Mouse (Mus musculus) embryonic stem cell, embryonic (primary cell): Measurements from ENCODE around the gene Nebl.

Experiments used
- CTCF ChIA-PET, 4 experiments: fragments of 300-600 bp in 2 of 4; fragments of 350-600 bp in 2 of 4; sonication (Branson Sonifier 250); formaldehyde crosslinking; loops; one replicate each; lab custom pipeline; 2022; ENCODE audit warnings: inconsistent platforms in 2 of 4; lab: Charles Lee
- POLR2A ChIA-PET, 4 experiments: fragments of 300-600 bp in 2 of 4; fragments of 350-600 bp in 2 of 4; sonication (Branson Sonifier 250); formaldehyde crosslinking; loops; one replicate each; lab custom pipeline; 2022; ENCODE audit warnings: antibody characterized with exemption in 4 of 4, inconsistent platforms in 1 of 4; lab: Charles Lee

Gene Nebl

DNA sequence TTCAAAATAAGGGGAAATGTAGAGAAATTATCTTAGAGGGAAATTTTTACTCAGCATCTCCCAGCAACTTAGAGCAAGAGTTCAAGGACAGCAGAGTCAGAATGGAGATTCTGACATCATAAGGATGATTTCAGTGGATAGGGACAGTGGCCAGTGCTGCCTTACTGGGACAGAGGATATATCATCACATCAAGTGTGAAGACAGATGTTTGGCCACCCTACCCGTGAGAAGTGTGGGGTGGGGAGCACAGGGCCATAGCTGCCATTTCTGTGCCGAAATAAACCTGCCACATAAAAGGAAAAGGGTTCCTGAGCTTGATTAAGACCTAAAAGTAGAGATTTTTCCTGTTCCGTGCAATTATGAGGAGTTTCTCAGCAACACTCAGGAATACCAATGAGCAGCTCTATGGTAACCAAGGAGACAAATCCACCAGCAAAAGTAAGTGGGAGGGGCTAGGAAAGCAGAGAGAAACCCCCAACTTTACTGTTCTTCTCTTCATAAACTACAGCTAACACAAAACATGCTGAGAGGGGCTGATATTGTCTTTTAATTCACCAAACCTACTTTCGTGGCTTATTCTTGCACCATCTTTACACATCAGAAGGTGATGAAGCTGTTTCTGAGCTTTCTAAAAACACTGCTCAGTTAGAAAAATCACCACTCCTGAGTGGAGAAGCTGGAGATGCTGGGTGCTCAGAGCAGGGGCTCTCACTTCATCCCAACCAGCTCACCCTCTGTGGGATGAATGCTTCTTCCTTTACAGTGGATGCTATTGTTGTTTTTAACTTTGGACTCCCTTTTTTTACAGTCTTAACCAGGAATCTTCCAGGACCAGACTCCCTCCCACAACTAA lies 172.1 kb downstream of the Nebl start:
- ChIA-PET POLR2A (no interaction called here), CTCF (no interaction called here)

DNA sequence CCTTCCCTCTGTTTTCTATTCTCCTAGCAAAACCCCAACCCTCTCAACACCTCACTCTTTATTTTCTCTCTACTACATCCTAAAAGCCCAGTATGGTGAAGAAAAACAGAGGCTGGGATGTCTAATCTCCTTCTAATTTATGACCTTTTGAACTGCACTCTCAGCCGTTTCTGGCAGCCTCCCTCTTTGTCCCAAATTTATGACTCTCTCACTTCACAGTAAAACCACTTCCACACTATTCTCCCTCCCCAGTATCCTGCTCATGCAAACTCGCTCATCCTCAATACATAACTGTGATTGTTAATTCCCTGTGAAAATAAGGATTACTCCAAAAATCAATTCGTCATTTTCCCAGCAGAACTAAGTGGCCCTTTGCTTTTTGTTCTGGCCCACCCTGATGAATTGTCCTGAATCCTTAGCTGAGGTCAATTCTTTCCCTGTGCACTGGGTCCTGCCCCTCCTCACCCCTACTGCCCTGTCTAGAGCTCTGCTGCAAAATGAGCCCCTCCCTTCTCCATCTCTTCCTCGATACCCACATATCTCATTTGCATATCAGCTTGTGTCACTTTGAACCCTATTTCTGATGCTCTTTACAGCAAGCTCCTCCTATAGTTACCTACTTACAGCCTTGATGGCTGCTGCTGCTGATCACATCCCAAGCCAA lies 181.2 kb downstream of the Nebl start:
- POLR2A ChIA-PET = no interaction called here
- CTCF ChIA-PET = no interaction called here

DNA sequence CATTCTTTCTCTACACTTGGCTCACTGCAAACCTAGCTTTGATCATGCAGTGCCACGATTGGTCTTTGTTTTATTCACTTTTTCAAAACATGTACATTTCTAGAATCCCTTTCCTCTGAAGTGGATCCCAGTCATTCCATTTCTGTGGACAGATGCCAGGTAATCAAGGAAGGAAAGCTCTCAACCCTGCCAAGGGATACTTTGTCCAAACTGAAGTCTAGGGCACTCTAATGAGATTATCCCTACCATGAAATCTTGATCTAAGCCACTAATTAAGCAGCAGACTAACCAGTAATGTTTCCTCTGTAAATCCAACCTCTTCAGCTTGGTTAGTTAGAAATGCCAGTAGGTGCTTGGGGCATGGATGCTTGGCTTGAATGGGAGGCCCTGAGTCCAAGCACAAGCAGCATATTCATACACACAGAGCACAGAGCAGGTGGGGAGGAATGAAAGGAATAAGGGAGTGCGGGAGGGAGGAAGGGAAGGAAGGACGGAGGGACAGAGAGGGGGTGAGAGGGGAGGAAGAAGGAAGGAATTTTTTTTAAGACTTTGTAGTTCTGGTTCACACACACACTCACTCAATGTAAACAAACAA lies 184.8 kb downstream of the Nebl start:
- POLR2A ChIA-PET = no interaction called here

DNA sequence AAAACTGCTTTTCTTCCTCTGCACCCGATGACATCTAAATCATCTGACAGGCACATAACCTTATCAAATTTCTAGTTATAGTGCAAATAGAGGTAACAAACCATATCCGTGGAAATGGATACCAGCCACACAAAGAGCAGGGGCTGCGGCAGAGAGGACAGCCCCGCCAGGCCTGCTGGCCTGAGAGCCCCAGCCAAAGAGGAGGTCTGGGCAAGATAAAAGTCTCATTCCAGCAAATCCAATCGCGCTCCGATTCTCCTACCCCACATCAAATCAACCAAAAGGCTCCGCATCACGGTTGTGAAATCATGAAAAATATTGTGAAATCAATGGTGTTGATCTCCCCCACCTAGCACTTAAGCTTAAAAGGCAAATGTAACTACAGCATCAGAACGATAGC lies 191.5 kb downstream of the Nebl start:
- CTCF ChIA-PET = no interaction called here
- POLR2A ChIA-PET = no interaction called here

More for the DNA sequence above, 184.8 kb downstream of the Nebl start:
- CTCF ChIA-PET = no interaction called here

DNA sequence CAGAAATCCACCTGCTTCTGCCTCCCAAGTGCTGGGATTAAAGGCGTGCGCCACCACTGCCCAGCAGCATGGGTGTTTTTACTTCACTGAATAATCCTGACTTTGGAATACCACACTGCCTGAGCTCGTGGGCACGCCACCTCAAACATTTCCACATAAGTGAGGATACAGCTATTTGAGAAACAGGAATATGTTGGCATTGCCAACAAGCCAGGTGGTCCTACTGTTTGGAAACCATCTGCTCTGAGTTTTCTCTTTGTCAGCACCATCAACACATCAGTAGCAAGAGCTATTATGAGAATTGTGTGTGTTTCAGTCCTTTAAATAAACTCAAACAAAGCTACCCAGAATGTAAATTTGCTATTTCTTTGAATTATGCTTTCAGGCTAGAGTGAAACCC lies 192.8 kb downstream of the Nebl start:
- ChIA-PET CTCF (no interaction called here), POLR2A (interaction anchor here in 1 of 4 experiments (0.6 kb wide), 1 partner anchor 189 kb away, joined by 4 read pairs; no protein-coding TSS in a partner anchor)

DNA sequence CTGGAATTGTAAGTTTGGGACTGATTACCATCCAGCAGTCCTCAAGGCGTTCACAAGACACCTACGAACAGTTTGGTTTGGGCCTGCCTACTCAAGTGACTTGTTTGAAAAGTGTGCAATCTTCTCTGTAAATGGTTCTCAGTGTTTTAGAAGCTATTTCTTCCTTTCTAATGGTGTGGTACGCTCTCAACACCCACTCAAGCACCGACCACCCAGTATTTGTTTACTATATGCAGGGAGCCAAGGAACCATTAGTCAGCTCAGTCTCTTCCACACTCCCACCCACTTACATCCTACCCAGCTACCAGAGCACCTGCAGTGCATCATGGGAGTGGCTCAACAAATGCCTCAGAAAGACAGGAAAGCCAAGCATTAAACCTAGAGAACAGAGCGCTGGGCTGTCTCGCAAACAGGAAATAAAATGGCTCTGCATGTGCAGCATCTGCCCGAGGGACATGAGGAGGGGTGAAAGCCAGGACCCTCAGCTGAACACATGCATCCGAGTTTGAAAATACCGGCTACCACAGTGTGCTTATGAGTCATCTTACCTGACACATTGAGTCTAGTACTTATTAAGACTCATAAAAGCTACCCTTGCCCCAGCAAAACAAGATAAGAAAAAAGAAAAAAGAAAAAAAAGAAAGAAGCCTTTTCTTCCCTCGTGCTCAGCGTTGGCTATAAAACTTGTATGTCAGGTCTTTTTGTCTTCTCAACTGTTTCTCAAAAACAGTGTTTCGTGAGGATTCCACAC lies 199.7 kb downstream of the Nebl start:
- ChIA-PET CTCF (no interaction called here), POLR2A (no interaction called here)

DNA sequence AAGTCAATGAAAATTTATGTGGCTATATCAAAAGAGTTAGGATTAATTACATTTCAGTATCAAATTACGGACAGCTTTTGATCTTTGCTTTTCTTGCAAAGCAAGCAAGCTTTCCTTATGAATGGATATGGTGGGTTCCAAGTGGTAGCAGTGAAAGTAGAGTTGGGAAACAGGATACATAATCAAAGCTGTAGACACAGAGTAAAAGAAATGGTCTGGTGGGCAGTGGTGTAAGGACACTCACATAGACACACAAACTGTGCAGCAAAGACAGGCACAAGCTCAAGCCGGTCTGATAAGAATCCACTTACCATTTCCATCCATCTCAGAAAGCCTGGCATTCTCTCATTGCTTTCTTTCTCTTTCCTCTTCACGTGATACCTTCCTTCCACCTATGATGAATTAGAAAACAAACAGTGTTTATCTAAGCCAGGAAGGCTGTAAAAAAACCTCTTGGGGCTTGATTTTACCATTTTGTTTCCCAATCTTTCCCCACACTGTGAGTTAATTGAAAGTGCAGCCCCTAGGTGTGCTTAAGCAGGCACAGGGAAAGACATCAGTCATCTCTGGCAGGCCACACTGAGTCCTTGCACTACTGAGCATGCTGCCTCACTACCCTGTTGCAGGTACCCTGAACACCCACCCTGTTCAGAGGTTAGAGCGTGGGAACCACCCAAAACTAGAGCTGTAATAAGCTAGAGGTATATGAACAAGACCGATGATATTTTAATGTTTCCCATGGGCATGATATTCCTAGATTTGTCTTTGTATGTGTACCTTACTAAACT lies 205.3 kb downstream of the Nebl start:
- ChIA-PET CTCF (no interaction called here), POLR2A (interaction anchor here in 1 of 4 experiments (0.9 kb wide), 1 partner anchor 514 kb away, joined by 3 read pairs; no protein-coding TSS in a partner anchor)

DNA sequence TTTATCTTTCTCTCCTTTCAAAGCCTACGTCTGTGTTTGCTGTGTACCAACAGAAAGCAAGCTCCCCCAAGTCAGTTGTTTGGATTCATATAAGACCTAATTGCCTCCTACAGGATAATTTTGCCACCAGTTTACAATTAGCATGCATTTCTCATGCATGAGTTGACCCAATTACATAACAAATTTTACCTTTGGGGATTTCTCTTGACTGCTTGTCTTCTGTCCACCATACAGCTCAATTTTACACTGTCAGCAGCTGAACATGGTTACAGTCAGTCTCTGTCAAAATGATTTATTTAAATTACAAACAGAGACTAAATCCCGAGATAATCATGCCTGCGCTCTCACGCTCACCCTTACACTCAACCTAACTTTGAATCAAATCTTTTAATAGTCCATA lies 206.1 kb downstream of the Nebl start:
- POLR2A ChIA-PET = no interaction called here

DNA sequence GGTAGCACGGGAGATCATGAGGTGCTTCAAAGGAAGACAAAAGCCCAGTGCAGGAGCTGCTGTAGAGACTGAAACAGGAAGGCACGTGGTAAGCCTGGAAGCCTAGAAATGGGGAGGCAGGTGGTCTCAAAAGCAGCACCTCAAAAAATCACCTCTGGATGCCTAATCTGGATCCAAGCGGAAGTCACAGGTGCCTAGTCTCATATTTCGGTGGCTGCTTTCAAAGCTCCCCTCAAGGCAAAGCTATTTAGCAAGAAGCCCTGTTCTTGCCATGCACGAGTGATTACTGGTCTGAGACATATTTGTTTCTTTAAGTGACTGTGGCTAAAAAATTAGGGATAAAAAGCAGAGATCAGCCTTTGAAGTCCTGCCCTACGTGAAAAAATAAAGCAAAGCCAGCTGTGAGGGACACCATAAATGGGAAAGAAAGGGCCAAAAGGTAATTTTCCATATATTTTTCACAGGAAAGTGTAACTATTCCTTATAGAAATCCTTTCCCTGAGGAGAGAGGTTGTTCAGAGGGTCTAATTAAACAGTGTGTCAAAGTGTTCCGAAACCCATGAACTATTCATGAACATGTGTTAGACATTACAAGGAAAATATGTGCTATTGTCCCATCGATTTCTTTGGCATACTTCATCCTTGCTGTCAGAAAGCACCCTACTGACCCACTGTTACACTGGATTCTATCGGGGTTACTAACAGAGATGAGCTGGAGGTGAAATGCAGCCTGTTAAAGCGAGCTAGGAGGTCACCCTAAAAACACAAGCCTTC lies 206.9 kb downstream of the Nebl start:
- CTCF ChIA-PET = no interaction called here

More for the DNA sequence above, 206.1 kb downstream of the Nebl start:
- CTCF ChIA-PET = no interaction called here

DNA sequence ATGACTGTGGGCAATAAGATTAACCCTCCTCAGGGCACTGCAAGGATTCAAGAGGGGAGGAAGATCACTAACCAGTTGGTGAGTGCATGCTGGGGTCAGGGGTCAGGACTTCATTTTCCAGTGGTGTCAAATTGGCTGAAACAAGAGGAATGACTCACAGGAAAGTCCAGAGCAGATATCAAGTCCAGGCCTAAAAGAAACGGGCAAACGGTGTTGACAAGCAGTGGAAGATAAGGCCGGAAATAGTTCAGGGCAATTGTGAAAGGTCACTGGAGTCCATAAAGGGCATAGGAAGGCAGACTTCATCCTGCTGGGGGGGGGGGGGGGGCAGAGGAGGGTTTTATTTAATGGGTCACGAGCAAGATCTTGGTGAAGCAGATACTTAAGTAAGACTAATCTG lies 207.5 kb downstream of the Nebl start:
- ChIA-PET CTCF (no interaction called here), POLR2A (no interaction called here)

More for the DNA sequence above, 206.9 kb downstream of the Nebl start:
- POLR2A ChIA-PET = no interaction called here

DNA sequence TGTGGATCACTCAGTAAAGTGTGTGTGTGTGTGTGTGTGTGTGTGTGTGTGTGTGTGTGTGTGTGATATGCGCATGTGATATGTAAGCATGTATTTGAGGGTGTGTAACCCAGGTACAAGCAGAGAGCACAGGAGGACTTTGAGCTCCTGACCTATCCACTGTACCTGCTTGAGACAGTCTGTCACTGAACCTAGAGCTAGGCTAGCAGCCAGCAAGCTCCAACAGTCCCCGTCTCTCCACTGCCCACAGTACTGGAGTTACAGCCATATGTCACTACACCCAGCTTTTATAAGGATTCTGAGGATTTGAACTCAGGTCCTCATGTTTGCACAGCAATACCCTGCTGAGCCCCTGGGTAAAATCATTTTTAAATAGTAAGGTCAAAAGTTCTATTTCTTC lies 215.6 kb downstream of the Nebl start:
- POLR2A ChIA-PET = interaction anchor here in 1 of 4 experiments (0.6 kb wide), 1 partner anchor 695 kb away, joined by 5 read pairs; no protein-coding TSS in a partner anchor
- CTCF ChIA-PET = no interaction called here

DNA sequence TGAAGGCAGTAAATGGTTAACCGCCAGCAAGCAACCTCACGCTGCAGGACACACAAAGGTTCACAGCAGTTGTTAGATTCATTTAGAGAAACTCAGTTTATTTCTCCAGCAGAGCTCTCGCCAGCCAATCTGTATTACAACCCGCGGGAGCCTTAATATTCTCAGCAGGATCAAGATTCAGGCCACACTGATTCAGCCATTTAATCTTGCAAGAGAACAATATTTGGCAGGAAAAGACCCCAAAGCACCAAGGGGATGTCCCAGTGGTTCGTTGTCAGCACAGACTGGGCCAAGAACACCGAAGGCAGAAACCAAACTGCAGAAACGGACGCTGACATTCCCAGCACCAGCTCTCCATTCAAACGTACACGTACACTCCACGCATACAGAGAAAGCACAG lies 216.5 kb downstream of the Nebl start:
- ChIA-PET POLR2A (no interaction called here), CTCF (no interaction called here)

DNA sequence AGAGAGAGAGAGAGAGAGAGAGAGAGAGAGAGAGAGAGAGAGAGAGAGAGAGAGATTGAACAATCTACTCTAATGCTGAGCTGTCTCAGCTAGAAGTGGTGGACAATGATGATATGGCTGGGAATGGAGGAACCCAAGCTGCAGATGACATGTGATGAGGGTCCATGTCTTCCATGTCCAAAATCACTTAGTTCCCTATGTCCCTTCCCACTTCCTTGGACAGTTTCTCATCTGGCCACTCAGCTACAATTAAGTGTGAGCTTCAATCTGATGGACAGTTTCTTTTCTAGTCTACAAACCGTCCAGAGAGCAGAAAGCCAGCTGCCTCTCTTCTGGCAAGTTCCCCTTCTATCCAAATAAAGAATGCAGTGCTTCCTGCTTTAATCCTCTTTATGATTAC lies 221.3 kb downstream of the Nebl start:
- ChIA-PET POLR2A (interaction anchor here in 1 of 4 experiments (0.6 kb wide), 1 partner anchor 623 kb away, joined by 4 read pairs; no protein-coding TSS in a partner anchor), CTCF (interaction anchor here in 2 of 4 experiments (0.6 kb wide), 2 partner anchors 177 to 343 kb away, joined by 3 to 6 read pairs; no protein-coding TSS in a partner anchor)

DNA sequence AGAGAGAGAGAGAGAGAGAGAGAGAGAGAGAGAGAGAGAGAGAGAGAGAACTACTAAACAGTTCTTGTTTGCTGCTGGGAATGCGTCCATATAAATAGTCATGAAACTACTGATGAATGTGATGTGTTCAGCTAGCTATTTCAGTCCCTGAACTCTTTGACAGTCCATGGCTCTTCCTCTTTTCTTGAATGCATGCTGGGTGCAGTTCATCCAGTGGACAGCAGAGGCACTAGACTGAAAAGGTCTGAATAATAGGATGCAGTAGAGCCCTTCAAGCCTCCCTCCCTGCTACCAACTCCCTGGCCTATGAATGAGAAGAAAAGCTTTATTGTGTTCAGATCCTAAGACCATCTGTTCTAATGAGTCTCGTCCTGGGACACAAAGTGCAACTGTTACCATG lies 223.9 kb downstream of the Nebl start:
- ChIA-PET CTCF (interaction anchor here in 2 of 4 experiments (0.7 kb wide), 2 partner anchors 209 to 1377 kb away, joined by 3 to 6 read pairs; no protein-coding TSS in a partner anchor), POLR2A (no interaction called here)

DNA sequence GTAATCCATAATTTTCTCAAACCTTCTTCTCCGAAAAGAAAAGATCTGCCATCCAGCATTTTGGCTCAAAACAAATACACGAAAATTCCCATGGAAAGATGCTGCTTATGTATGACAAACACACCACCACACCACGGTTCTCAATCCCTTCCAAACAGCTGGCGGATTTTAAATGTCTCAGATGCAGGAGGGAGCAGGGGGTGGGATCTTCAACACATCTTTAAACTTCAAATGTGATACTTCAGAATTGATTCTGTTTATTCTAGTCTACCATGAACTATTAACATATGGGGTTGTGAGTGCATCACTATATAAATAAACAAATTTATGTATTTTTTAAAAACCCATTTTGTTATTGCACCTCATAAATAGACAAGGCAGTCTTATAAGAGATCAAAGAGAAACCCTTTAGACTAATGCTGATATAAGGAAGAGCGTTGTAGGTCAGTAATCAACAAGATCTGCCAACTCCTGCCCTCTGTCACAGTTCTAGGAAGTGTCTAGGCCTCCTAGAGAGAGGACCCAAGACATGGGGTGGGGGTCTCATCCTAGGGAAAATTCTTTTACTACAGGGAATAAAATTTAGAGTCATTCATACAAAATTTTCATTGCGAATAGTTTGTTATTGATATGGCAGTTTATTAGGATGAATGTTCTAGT lies 227.0 kb downstream of the Nebl start:
- CTCF ChIA-PET = no interaction called here
- POLR2A ChIA-PET = no interaction called here

DNA sequence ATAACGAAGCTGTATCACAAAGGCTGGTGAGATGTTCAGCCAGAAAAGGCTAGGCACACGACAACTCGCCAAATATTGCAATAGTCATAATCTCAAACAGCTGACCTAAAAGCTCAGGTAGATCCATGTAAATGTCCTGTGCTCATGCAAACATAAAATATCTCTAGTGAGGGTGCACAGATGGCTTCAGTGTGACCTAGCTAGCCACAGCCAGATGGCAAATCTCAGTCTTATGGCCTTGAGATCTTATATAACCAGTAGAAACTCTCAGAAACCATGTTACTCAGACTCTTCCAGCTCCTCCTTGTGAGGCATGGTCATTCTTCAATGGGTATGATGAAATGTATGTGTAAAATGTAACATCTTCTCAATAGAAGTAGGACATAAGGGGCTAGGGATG lies 230.2 kb downstream of the Nebl start:
- CTCF ChIA-PET = no interaction called here
- POLR2A ChIA-PET = no interaction called here

DNA sequence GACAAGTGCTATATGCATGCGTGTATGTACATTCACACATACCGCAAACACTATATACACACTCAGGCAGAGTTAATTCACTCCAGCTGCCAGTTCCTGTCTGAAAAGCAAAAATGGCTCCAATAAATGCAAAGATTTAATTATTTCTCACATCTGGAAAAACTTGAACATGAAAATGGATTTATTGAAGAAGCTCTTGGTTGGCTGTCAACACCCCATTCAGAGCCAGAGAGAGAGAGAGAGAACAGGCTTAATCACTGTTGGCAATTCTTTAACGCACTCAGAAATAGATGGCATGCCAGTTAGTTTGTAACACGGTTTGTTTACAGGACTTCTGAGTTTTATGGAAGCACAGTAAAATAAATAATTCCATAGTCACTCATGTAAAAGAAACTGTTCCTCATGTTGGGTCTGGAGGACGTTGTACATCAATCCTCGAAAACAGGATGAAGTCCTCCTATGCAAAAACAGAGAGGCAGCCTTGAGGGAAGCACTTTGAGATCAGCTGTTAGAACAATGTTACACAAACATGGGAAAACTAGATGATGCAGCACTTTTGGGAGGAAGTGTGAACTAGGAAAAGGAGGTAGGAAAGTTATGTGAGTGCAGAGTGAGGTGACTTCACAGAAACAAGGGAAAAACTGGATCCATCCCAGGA lies 265.6 kb downstream of the Nebl start:
- POLR2A ChIA-PET = no interaction called here
- CTCF ChIA-PET = no interaction called here
